Mouse (Mus musculus) C2C12 (cell line): ENCODE data around the gene H2-T23. TPM values are rescaled to one million over a fixed set of nuclear protein-coding genes. Genes with fewer than 3 reads are reported as not detected.

Experiments used
- H3K27me3 ChIP-seq: one replicate; pipeline ENCODE4 v1.6.1; 2011; ENCODE audit not compliant: control insufficient read depth, insufficient read depth, insufficient read length
- H3K36me3 ChIP-seq: one replicate; pipeline ENCODE4 v1.6.1; 2011; ENCODE audit not compliant: control insufficient read depth, insufficient read depth
- H3K4me3 ChIP-seq: one replicate; pipeline ENCODE4 v1.5.1; 2011; ENCODE audit warnings: mild to moderate bottlenecking, control low read depth; ENCODE audit not compliant: poor library complexity, insufficient read depth, severe bottlenecking
- H3K79me2 ChIP-seq: one replicate; pipeline ENCODE4 v1.6.1; 2011; ENCODE audit not compliant: control insufficient read depth, insufficient read depth
- H3K79me3 ChIP-seq: one replicate; pipeline ENCODE4 v1.6.1; 2011; ENCODE audit warnings: low read depth, control low read depth
- H3ac ChIP-seq: one replicate; pipeline ENCODE3; 2011; ENCODE audit warnings: low read depth; ENCODE audit not compliant: control insufficient read depth, insufficient read length
- CEBPB ChIP-seq: IDR thresholded peaks from one replicate; pipeline ENCODE4 v1.6.1; 2011; ENCODE audit warnings: low read depth, mild to moderate bottlenecking, control low read depth, moderate library complexity
- CTCF ChIP-seq: IDR thresholded peaks from one replicate; pipeline ENCODE4 v1.5.1; 2011; ENCODE audit not compliant: control insufficient read depth, insufficient read depth, insufficient read length
- FOSL1 ChIP-seq: IDR thresholded peaks from one replicate; pipeline ENCODE4 v1.8.0; 2011; ENCODE audit warnings: mild to moderate bottlenecking, low read length; ENCODE audit not compliant: poor library complexity, insufficient read depth, severe bottlenecking
- MAX ChIP-seq: IDR thresholded peaks from one replicate; pipeline ENCODE4 v1.6.1; 2011; ENCODE audit warnings: mild to moderate bottlenecking, control low read depth
- MYOD1 ChIP-seq: IDR thresholded peaks from one replicate; pipeline ENCODE4 v1.6.1; 2011; ENCODE audit warnings: low read depth; ENCODE audit not compliant: control insufficient read depth, insufficient read length
- MYOG ChIP-seq: IDR thresholded peaks from one replicate; pipeline ENCODE4 v1.6.1; 2011; ENCODE audit not compliant: control insufficient read depth, insufficient read length; ENCODE audit errors: extremely low read depth
- USF1 ChIP-seq: IDR thresholded peaks from one replicate; pipeline ENCODE4 v1.6.1; 2011; ENCODE audit warnings: low read depth, mild to moderate bottlenecking, control low read depth, moderate library complexity
- polyA plus RNA-seq: library from polyadenylated mRNA; unstranded; fragments of >200 nt; fragmentation: generic; extraction: Trizol; gene quantifications from one replicate; pipeline ENCODE4 v1.2.1, GENCODE M21; 2012; ENCODE audit warnings: missing spikeins

The H2-T23 gene
- polyA plus RNA-seq, 1 experiment, result 7.0 TPM

DNA sequence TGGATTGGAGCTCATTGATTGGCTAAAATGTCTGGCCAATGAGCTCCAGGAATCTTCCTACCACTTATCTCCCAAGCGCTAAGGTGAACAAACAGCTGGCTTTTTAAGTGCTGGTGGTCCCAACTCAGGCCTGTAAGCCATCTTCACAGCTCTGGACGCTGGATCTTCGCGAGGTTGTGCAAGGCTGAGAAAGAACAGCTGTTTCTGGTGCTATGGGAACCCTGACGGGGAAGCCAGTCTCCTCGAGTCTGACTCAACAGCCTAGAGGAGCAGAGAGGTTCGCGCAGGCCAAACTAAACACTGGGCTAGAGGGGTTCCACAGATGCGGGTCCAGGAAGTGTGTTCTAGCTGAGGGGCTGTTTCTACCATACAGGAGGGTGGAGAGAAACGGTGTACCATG is 40.9 kb downstream of the H2-T23 start:
- H3ac ChIP-seq, result no peak overlapping the region
- no peak overlapping the region for H3K4me3 ChIP-seq
- peaks cover 22% of the 10 kb centered on the region for H3K79me2 ChIP-seq

GRCm38 (mm10) chr17:35981776-35982175 is 50.9 kb downstream of the H2-T23 start:
- Histone ChIP-seq H3K36me3 (peaks cover 33% of the 10 kb centered on the region), H3K27me3 (no peaks in the 10 kb centered on the region), H3K79me2 (peaks cover 39% of the 10 kb centered on the region), H3K79me3 (peaks cover 25% of the 10 kb centered on the region), H3ac (peak overlapping the region; percentile 3), H3K4me3 (no peak overlapping the region)
- TF ChIP-seq MYOD1 (no peak), MYOG (no peak), FOSL1 (no peak), MAX (no peak), USF1 (no peak), CEBPB (no peak), CTCF (no peak)

More for the DNA sequence above, 40.9 kb downstream of the H2-T23 start:
- Histone ChIP-seq H3K36me3 (peaks cover 6% of the 10 kb centered on the region), H3K79me3 (peaks cover 14% of the 10 kb centered on the region), H3K27me3 (no peaks in the 10 kb centered on the region)
- TF ChIP-seq USF1, result no peak
- no peak for TF ChIP-seq FOSL1
- TF ChIP-seq MAX, result no peak
- TF ChIP-seq CEBPB, result no peak
- TF ChIP-seq MYOG, result no peak
- no peak for TF ChIP-seq CTCF
- TF ChIP-seq MYOD1, result no peak

- Histone ChIP-seq H3ac (peak overlapping the region; percentile 95), H3K79me3 (peaks cover 25% of the 10 kb centered on the region), H3K79me2 (peaks cover 50% of the 10 kb centered on the region), H3K36me3 (peaks cover 43% of the 10 kb centered on the region), H3K4me3 (peak overlapping the region; percentile 89), H3K27me3 (no peaks in the 10 kb centered on the region)
- TF ChIP-seq MYOG (no peak), FOSL1 (no peak), MYOD1 (no peak), CEBPB (no peak), USF1 (no peak), CTCF (no peak), MAX (no peak)
Observed at GRCm38 (mm10) chr17:35980363-35980754, 52.3 kb downstream of the H2-T23 start.

Other genes starting within 250 kb of the H2-T23 start
- gene Ier3, start 211.2 kb downstream of the H2-T23 start, polyA plus RNA-seq, result 55.2 TPM
- gene Flot1, start 209.6 kb downstream of the H2-T23 start, polyA plus RNA-seq, result 57.2 TPM
- gene Tubb5, start 194.5 kb downstream of the H2-T23 start, polyA plus RNA-seq, result 1,881 TPM
- gene Mdc1, start 191.3 kb downstream of the H2-T23 start, polyA plus RNA-seq, result 16.6 TPM
- gene Nrm, start 171.5 kb downstream of the H2-T23 start, polyA plus RNA-seq, result 25.5 TPM
- gene Ppp1r18, start 167.3 kb downstream of the H2-T23 start, polyA plus RNA-seq, result 84.2 TPM
- gene Dhx16, start 153.0 kb downstream of the H2-T23 start, polyA plus RNA-seq, result 42.4 TPM
- 36.0 TPM for gene 2310061I04Rik, start 135.4 kb downstream of the H2-T23 start, polyA plus RNA-seq
- gene Atat1, start 122.8 kb downstream of the H2-T23 start, polyA plus RNA-seq, result 13.1 TPM
- gene Mrps18b, start 116.5 kb downstream of the H2-T23 start, polyA plus RNA-seq, result 153 TPM
- gene Ppp1r10, start 116.4 kb downstream of the H2-T23 start, polyA plus RNA-seq, result 33.1 TPM
- 82.6 TPM for gene Abcf1, start 63.1 kb downstream of the H2-T23 start, polyA plus RNA-seq
- 71.7 TPM for gene Gnl1, start 53.0 kb downstream of the H2-T23 start, polyA plus RNA-seq
- 13.7 TPM for gene Prr3, start 52.6 kb downstream of the H2-T23 start, polyA plus RNA-seq
- gene H2-T24, start 12.3 kb downstream of the H2-T23 start, polyA plus RNA-seq, result 0.16 TPM
- 21.7 TPM for gene H2-T22, start 9.9 kb upstream of the H2-T23 start, polyA plus RNA-seq
- gene Gm6034, start 10.1 kb upstream of the H2-T23 start, polyA plus RNA-seq, result not detected
- 0.18 TPM for gene Gm11127, start 25.5 kb upstream of the H2-T23 start, polyA plus RNA-seq
- gene Gm19684, start 88.8 kb upstream of the H2-T23 start, polyA plus RNA-seq, result not detected
- not detected for gene Gm7030, start 96.6 kb upstream of the H2-T23 start, polyA plus RNA-seq
- gene Gm8909, start 135.7 kb upstream of the H2-T23 start, polyA plus RNA-seq, result not detected
- not detected for gene H2-T3, start 157.4 kb upstream of the H2-T23 start, polyA plus RNA-seq
- gene Rpp21, start 225.2 kb upstream of the H2-T23 start, polyA plus RNA-seq, result 61.2 TPM
- gene Trim39, start 239.4 kb upstream of the H2-T23 start, polyA plus RNA-seq, result 5.1 TPM